Mouse (Mus musculus) hindbrain, embryonic 13.5 days (tissue): ENCODE results near the gene Dsn1. TPM values are rescaled to one million over a fixed set of nuclear protein-coding genes. Genes with fewer than 3 reads are reported as not detected.
A peak's percentile ranks its signal among the peaks of the same experiment; 100 is the strongest.

Experiments used
- ATAC-seq: fragments of 200-750 bp; cut with Nextera tagmentation; 2 replicates; pipeline ENCODE4 v1.8.0; 2017; ENCODE audit warnings: moderate TSS enrichment; ENCODE audit not compliant: low FRiP score
- H3K27ac ChIP-seq: fragments of 300-500 bp; sonication (generic); 2 replicates; pipeline ENCODE4 v1.5.1; 2015; ENCODE audit warnings: inconsistent platforms, mild to moderate bottlenecking, moderate library complexity
- H3K27me3 ChIP-seq: fragments of 300-500 bp; sonication (generic); 2 replicates; pipeline ENCODE4 v1.6.1; 2015; ENCODE audit warnings: mild to moderate bottlenecking, inconsistent platforms
- H3K36me3 ChIP-seq: fragments of 300-500 bp; sonication (generic); 2 replicates; pipeline ENCODE4 v1.6.1; 2015; ENCODE audit warnings: mild to moderate bottlenecking, inconsistent platforms
- H3K4me1 ChIP-seq: fragments of 300-500 bp; sonication (generic); replicated peaks from 2 replicates; pipeline ENCODE4 v1.6.1; 2015; ENCODE audit warnings: inconsistent platforms
- H3K4me2 ChIP-seq: fragments of 300-500 bp; sonication (generic); 2 replicates; pipeline ENCODE4 v1.6.1; 2015; ENCODE audit warnings: inconsistent platforms, mild to moderate bottlenecking, moderate library complexity
- H3K4me3 ChIP-seq: fragments of 300-500 bp; sonication (generic); 2 replicates; pipeline ENCODE4 v1.5.1; 2015; ENCODE audit warnings: mild to moderate bottlenecking, inconsistent platforms
- H3K9ac ChIP-seq: fragments of 300-500 bp; sonication (generic); 2 replicates; pipeline ENCODE4 v1.6.1; 2015; ENCODE audit warnings: mild to moderate bottlenecking, inconsistent platforms
- H3K9me3 ChIP-seq: fragments of 300-500 bp; sonication (generic); 2 replicates; pipeline ENCODE4 v1.6.1; 2016; ENCODE audit warnings: inconsistent platforms
- WGBS: fragments of 180-500 bp; shearing (Covaris S2); methylation state at CpG from one replicate; pipeline ENCODE4 v1.1.7; 2015; 5-methylcytosine and 5-hydroxymethylcytosine counted together
- polyA plus RNA-seq: library from polyadenylated mRNA; unstranded; fragments of >200 nt; fragmentation: Nextera tagmentation; extraction: Ambion mirVana; gene quantifications from 2 replicates; pipeline ENCODE4 v1.2.1, GENCODE M21; 2015

Dsn1 gene
- 12.3 and 13.2 TPM in 2 replicates for polyA plus RNA-seq

DNA sequence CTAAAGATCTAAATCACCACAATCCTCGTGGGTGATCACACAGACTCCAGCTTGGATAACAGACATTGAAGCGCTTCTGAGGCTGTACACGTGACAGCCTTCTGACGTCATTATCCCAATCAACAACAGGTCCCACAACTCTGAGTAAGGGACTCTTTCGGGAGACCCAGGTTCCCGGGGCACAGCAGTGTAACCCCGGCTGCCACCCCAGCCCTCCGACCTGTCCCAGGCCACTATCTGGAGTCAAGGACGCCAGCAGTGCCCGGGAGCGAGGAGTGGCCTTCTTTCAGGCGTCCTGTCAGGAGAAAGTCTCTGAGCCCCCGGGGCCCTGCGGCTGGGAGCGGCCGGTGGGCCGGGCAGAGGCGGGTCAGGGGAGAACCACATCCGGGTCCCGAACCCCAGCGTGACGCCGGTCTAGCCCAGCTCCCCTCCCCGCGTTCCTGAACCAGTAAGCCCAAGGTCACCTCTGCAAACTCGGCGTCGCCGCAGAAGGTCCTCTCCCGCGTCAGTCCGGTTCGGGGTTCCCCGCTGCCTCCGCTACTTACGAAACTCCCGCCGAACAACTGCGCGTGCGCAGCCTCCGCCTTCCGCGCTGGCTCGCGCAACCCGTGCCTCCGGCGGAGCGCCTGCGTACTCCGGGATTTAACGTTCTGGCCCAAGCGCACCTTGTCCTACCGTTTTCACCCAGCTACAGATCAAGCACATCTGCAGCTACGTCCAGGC is at the start of gene Dsn1:
TSS of gene Dsn1 (minus strand) at position 644 of the 723 bp plus-strand sequence.
- peaks cover 18% of the 10 kb centered on the region for H3K4me1 ChIP-seq
- H3K4me2 ChIP-seq, result peak within 1 kb of the TSS; percentile 99
- no peaks in the 10 kb centered on the region for H3K27me3 ChIP-seq
- H3K9me3 ChIP-seq, result no peaks in the 10 kb centered on the region
- peak; percentile 84 for ATAC-seq
- peak within 1 kb of the TSS; percentile 66 for H3K4me3 ChIP-seq
- H3K27ac ChIP-seq, result peak within 1 kb of the TSS; percentile 80
- H3K9ac ChIP-seq, result peak within 1 kb of the TSS; percentile 77
- H3K36me3 ChIP-seq, result no peaks in the 10 kb centered on the region
- WGBS, result under 1% methylated on average over 56 of the region's 56 CpGs

GRCm38 (mm10) chr2:157055721-157056120 is 48.8 kb upstream of the Dsn1 start:
- Histone ChIP-seq H3K4me3 (no peak overlapping the region), H3K9ac (no peak overlapping the region), H3K4me2 (no peak overlapping the region), H3K36me3 (peaks cover 74% of the 10 kb centered on the region), H3K27ac (no peak overlapping the region), H3K27me3 (no peaks in the 10 kb centered on the region), H3K9me3 (no peaks in the 10 kb centered on the region), H3K4me1 (peaks cover 60% of the 10 kb centered on the region)
- ATAC-seq, result no peak
- 91% methylated on average over 6 of the region's 6 CpGs for WGBS

DNA sequence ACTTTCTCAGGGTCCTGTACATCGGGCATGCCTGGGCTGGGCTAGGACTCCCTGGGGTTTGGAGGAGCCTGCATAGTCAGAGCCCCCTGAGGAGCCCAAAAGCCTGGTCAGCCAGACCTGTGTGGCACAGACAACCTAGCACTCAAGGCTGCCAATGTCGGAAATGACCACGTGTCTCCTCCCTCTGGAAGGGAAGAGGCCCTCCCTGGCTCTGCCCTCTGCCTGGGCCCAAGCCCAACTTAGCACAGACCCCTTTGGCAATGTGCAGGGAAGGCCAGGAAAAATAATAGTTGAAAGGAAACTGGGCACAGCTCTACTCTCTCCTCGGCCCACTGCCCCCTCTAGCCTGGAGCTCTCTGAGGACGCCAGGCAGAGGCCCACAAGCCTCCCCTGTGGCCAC is 47.9 kb upstream of the Dsn1 start:
- no peaks in the 10 kb centered on the region for H3K9me3 ChIP-seq
- WGBS, result 73% methylated on average over 5 of the region's 5 CpGs
- no peak overlapping the region for H3K4me3 ChIP-seq
- ATAC-seq, result no peak
- peaks cover 69% of the 10 kb centered on the region for H3K36me3 ChIP-seq
- H3K27ac ChIP-seq, result peak overlapping the region; percentile 37; the same call in 1 of the 2 replicates
- no peak overlapping the region for H3K4me2 ChIP-seq
- H3K9ac ChIP-seq, result no peak overlapping the region
- peaks cover 64% of the 10 kb centered on the region for H3K4me1 ChIP-seq
- no peaks in the 10 kb centered on the region for H3K27me3 ChIP-seq

DNA sequence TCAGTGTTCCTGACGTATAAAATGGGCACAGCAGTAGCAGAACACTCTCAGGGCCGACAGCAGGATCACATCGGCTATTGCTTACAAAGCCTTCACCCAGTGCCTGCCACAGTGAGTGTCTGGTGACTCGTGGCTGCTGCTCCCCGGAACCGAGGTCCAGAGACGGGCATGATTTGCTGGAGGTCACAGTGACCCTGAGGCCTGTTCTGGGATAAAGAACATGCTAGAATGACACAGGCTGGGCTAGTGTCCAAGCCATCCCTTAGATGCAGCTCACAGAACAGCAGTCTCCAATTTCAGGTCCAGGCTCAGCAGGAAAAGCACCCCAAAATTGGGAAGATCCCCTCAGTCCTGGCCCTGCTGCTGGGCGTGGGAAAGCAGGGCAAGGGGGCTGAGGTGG is 47.3 kb upstream of the Dsn1 start:
- no peak overlapping the region for H3K9ac ChIP-seq
- H3K4me1 ChIP-seq, result peaks cover 64% of the 10 kb centered on the region
- H3K36me3 ChIP-seq, result peaks cover 64% of the 10 kb centered on the region
- H3K27ac ChIP-seq, result peak overlapping the region; percentile 37; the same call in 1 of the 2 replicates
- no peaks in the 10 kb centered on the region for H3K9me3 ChIP-seq
- WGBS, result 94% methylated on average over 8 of the region's 8 CpGs
- H3K27me3 ChIP-seq, result no peaks in the 10 kb centered on the region
- H3K4me3 ChIP-seq, result no peak overlapping the region
- no peak for ATAC-seq
- H3K4me2 ChIP-seq, result no peak overlapping the region

DNA sequence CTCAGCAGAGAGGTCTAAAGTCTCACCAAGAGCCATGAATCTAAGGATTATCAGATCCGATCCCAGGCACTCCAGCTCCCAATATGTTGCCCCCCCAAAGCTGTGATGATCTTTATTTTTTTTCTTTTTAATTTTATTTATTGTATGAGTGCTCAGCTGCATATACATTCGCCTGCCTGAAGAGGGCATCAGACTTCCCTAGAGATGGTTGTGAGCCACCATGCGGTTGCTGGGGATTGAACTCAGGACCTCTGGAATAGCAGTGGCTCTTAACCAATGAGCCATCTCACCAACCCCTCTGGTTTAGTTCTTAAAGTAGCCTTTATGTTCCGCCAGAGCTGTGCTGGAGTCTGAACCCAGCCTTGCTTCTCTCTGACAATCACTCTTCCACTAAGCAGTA is 46.8 kb upstream of the Dsn1 start:
- H3K4me1 ChIP-seq, result peaks cover 64% of the 10 kb centered on the region
- 73% methylated on average over 4 of the region's 4 CpGs for WGBS
- no peaks in the 10 kb centered on the region for H3K9me3 ChIP-seq
- no peak overlapping the region for H3K4me3 ChIP-seq
- H3K27ac ChIP-seq, result 0 out of 2 replicates have a peak overlapping the region, but pooled peaks have one; percentile 37
- no peaks in the 10 kb centered on the region for H3K27me3 ChIP-seq
- no peak overlapping the region for H3K9ac ChIP-seq
- no peak overlapping the region for H3K4me2 ChIP-seq
- peaks cover 60% of the 10 kb centered on the region for H3K36me3 ChIP-seq
- no peak for ATAC-seq

DNA sequence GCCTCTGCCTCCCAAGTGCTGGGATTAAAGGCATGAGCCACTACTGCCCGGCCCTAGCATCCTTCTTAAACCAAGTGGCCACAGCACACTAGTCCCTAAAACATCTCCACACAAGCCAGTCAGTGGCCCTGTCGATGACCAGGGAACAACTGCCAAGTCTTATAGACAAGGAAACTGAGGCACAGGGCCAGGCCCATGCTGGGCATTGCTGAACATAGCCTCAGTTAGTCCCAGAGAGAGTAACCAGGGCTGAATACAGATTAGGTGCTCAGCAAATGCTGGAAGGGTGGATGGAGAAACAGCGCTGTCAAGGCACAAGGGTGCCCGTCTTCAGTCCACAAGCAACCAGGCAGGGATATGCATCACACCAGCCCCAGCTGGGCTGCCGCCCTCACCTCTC is 46.2 kb upstream of the Dsn1 start:
- H3K4me1 ChIP-seq, result peaks cover 64% of the 10 kb centered on the region
- H3K27me3 ChIP-seq, result no peaks in the 10 kb centered on the region
- no peaks in the 10 kb centered on the region for H3K9me3 ChIP-seq
- no peak overlapping the region for H3K27ac ChIP-seq
- 0 out of 2 replicates have a peak overlapping the region, but pooled peaks have one; percentile 24 for H3K9ac ChIP-seq
- H3K36me3 ChIP-seq, result peaks cover 57% of the 10 kb centered on the region
- H3K4me2 ChIP-seq, result no peak overlapping the region
- 97% methylated on average over 5 of the region's 5 CpGs for WGBS
- H3K4me3 ChIP-seq, result no peak overlapping the region
- no peak for ATAC-seq

- Histone ChIP-seq H3K4me1 (peaks cover 62% of the 10 kb centered on the region), H3K9ac (no peak overlapping the region), H3K27ac (peak overlapping the region; percentile 46; the same call in 1 of the 2 replicates), H3K9me3 (no peaks in the 10 kb centered on the region), H3K4me2 (no peak overlapping the region), H3K27me3 (no peaks in the 10 kb centered on the region), H3K4me3 (no peak overlapping the region), H3K36me3 (peaks cover 58% of the 10 kb centered on the region)
- ATAC-seq, result no peak
- 75% methylated on average over 8 of the region's 8 CpGs for WGBS
Observed at GRCm38 (mm10) chr2:157052448-157052847, 45.5 kb upstream of the Dsn1 start.

DNA sequence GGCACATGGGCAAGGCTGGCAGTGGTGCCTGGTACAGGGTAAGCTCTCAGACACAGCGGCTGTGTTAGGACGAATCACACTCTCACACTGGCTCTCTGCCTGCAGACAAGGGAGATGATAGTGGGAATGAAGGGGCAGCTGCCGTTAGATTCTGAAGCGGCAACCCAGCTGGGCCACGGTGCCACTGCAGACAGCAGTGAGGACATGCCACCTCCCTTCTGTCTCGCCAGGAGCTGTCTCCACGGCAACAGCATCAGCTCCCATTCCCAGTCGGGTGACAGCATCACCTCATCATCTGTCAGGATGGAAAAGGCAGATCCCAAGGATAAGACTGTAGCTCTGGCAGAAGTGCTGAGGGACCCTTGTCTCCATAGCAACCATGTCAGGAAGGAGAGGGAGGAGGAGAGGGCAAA is 42.9 kb upstream of the Dsn1 start:
- H3K4me1 ChIP-seq, result peaks cover 56% of the 10 kb centered on the region
- H3K27ac ChIP-seq, result peak overlapping the region; percentile 91
- H3K9me3 ChIP-seq, result no peaks in the 10 kb centered on the region
- H3K36me3 ChIP-seq, result peaks cover 61% of the 10 kb centered on the region
- H3K4me3 ChIP-seq, result peak overlapping the region; percentile 6; the same call in 1 of the 2 replicates
- peak overlapping the region; percentile 40 for H3K9ac ChIP-seq
- H3K4me2 ChIP-seq, result peak overlapping the region; percentile 39
- peak; percentile 91 for ATAC-seq
- no peaks in the 10 kb centered on the region for H3K27me3 ChIP-seq
- WGBS, result 20% methylated on average over 8 of the region's 8 CpGs

- Histone ChIP-seq H3K4me2 (peak overlapping the region; percentile 20; the same call in 1 of the 2 replicates), H3K36me3 (peaks cover 59% of the 10 kb centered on the region), H3K4me3 (no peak overlapping the region), H3K27me3 (no peaks in the 10 kb centered on the region), H3K9me3 (0 out of 2 replicates have a peak, but pooled peaks cover 6% of the 10 kb centered on the region), H3K27ac (peak overlapping the region; percentile 91), H3K4me1 (peaks cover 53% of the 10 kb centered on the region), H3K9ac (peak overlapping the region; percentile 56)
- 72% methylated on average over 13 of the region's 13 CpGs for WGBS
- ATAC-seq, result no peak
Observed at GRCm38 (mm10) chr2:157048395-157049181, 41.6 kb upstream of the Dsn1 start.

DNA sequence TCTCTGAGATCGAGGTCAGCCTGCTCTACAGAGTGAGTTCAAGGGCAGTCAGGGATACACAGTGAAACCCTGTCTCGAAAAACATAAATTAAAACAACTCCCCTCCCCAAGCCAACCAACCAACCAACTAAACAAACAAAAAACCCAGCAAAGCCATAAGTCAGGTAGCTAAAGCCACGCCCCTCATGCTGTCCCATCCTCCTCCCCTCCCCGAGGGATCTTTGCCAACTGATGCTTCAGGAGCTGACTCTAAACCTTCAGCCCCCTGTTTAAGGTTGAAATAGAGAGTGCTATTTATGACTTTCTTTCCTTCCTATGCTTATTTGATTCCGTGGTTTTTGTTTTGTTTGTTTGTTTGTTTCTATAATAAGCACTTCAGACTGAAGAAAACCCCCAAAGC is 40.0 kb upstream of the Dsn1 start:
- Histone ChIP-seq H3K4me3 (no peak overlapping the region), H3K4me2 (no peak overlapping the region), H3K9ac (no peak overlapping the region), H3K36me3 (peaks cover 43% of the 10 kb centered on the region), H3K27ac (peak overlapping the region; percentile 91; the same call in 1 of the 2 replicates), H3K9me3 (0 out of 2 replicates have a peak, but pooled peaks cover 6% of the 10 kb centered on the region), H3K4me1 (peaks cover 51% of the 10 kb centered on the region), H3K27me3 (no peaks in the 10 kb centered on the region)
- 94% methylated on average over 5 of the region's 5 CpGs for WGBS
- no peak for ATAC-seq

DNA sequence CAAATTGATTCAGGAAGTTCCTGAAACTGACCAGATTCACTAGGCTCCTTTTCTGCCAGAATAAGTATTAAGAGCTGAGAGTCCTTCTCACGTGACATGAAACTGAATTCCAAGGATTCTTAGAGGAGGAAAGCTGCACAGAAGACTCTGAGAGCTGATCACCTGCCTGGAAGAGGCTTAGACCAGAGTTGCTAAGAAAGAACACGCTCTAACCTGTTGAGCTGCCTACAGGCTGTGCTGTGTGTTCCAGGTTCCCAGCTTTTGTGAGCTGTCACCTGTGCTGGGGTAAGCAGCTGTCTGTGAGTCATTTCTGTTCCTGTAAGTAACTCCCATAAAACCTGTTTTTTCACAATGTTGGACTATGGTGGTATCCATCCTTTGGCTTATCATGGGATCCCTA is 39.0 kb upstream of the Dsn1 start:
- Histone ChIP-seq H3K9me3 (0 out of 2 replicates have a peak, but pooled peaks cover 6% of the 10 kb centered on the region), H3K36me3 (peaks cover 49% of the 10 kb centered on the region), H3K9ac (no peak overlapping the region), H3K4me1 (peaks cover 44% of the 10 kb centered on the region), H3K4me3 (no peak overlapping the region), H3K27ac (no peak overlapping the region), H3K4me2 (no peak overlapping the region), H3K27me3 (no peaks in the 10 kb centered on the region)
- 99% methylated on average over 2 of the region's 2 CpGs for WGBS
- ATAC-seq, result no peak

DNA sequence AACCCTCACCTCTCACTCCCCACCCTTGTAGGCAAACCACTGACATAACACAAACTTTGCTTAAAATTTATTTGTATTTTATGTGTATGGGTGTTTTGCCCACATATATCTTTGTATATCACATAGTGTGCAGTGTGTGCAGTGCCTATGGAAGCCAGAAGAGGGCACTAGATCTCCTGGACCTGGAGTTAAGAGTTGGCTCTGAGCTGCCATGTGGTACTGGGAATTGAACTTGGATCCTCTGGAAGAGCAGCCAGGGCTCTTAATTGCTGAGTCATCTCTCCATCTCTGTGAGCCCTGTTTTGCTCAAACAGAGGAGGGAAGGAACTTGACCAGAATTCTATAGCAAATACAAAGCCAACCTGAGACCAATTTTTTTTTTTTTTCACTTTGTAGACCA is 37.0 kb upstream of the Dsn1 start:
- H3K4me2 ChIP-seq, result no peak overlapping the region
- 0 out of 2 replicates have a peak, but pooled peaks cover 6% of the 10 kb centered on the region for H3K9me3 ChIP-seq
- H3K9ac ChIP-seq, result no peak overlapping the region
- no peak overlapping the region for H3K27ac ChIP-seq
- H3K27me3 ChIP-seq, result no peaks in the 10 kb centered on the region
- no peak overlapping the region for H3K4me3 ChIP-seq
- no peak for ATAC-seq
- peaks cover 36% of the 10 kb centered on the region for H3K4me1 ChIP-seq
- peaks cover 65% of the 10 kb centered on the region for H3K36me3 ChIP-seq
